Mouse (Mus musculus) heart, embryonic 10.5 days (tissue): Measurements from ENCODE around the gene Chchd1. TPM values are rescaled to one million over a fixed set of nuclear protein-coding genes. Genes with fewer than 3 reads are reported as not detected.

Source experiments
- DNase-seq: peaks from one replicate; pipeline ENCODE4 v3.0.0-alpha.2; 2017; ENCODE audit warnings: low spot score
- H3K27ac ChIP-seq: fragments of 300-500 bp; sonication (generic); 2 replicates; pipeline ENCODE4 v1.5.1; 2016; ENCODE audit warnings: mild to moderate bottlenecking
- H3K27me3 ChIP-seq: fragments of 300-500 bp; sonication (generic); 2 replicates; pipeline ENCODE4 v1.6.1; 2016; ENCODE audit warnings: mild to moderate bottlenecking; ENCODE audit not compliant: poor library complexity, insufficient read depth, severe bottlenecking
- H3K36me3 ChIP-seq: fragments of 300-500 bp; sonication (generic); 2 replicates; pipeline ENCODE4 v1.6.1; 2016; ENCODE audit warnings: mild to moderate bottlenecking, moderate library complexity
- H3K4me1 ChIP-seq: fragments of 300-500 bp; sonication (generic); 2 replicates; pipeline ENCODE4 v1.6.1; 2016; ENCODE audit warnings: mild to moderate bottlenecking
- H3K4me3 ChIP-seq: fragments of 300-500 bp; sonication (generic); 2 replicates; pipeline ENCODE4 v1.5.1; 2016; ENCODE audit warnings: mild to moderate bottlenecking, moderate library complexity
- H3K9me3 ChIP-seq: fragments of 300-500 bp; sonication (generic); 2 replicates; pipeline ENCODE4 v1.6.1; 2016; ENCODE audit warnings: mild to moderate bottlenecking, moderate library complexity
- WGBS: fragments of 180-500 bp; shearing (Covaris S2); methylation state at CpG from one replicate; pipeline ENCODE4 v1.1.7; 2016; 5-methylcytosine and 5-hydroxymethylcytosine counted together
- polyA plus RNA-seq: library from polyadenylated mRNA; unstranded; fragments of >200 nt; fragmentation: Nextera tagmentation; extraction: Ambion mirVana; gene quantifications from 2 replicates; pipeline ENCODE4 v1.2.1, GENCODE M21; 2016

The Chchd1 gene
- polyA plus RNA-seq, 1 experiment from 2014 or later, result 224 TPM

DNA sequence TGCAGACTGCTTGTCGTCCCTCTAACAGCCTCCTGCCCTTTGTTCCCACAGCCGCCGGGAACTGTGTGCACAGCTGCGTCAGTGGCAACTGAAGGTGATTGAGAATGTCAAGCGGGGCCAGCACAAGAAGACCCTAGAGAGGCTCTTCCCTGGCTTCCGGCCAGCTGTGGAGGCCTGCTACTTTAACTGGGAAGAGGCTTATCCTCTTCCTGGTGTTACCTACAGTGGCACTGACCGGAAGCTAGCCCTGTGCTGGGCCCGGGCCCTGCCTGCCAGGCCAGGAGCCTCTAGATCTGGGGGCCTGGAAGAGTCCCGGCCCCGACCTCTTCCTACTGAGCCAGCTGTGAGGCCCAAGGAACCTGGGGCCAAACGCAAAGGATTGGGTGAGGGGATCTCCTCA, 11.0 kb downstream of the Chchd1 start:
- Histone ChIP-seq H3K27me3 (no peaks in the 10 kb centered on the region), H3K36me3 (peaks cover 92% of the 10 kb centered on the region), H3K27ac (peak overlapping the region; percentile 80), H3K9me3 (no peaks in the 10 kb centered on the region), H3K4me1 (peaks cover 38% of the 10 kb centered on the region), H3K4me3 (no peak overlapping the region)
- 33% methylated on average over 11 of the region's 11 CpGs for WGBS
- DNase-seq, result peak; percentile 87

DNA sequence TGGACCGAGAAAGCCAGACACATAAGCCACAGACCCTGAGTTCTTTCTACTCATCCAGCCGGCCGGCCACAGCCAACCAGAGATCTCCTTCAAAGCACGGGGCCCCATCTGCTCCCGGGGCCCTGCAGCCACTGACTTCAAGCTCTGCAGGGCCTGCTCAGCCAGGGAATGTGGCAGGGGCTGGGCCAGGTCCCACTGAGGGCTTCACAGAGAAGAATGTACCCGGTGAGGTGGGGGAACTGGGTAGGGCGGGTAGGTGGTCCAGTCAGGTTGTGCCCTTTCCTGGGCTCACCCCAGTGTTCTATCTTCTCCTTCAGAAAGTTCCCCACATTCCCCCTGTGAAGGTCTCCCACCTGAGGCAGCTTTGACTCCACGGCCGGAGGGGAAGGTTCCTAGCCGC, 15.6 kb downstream of the Chchd1 start:
- no peaks in the 10 kb centered on the region for H3K27me3 ChIP-seq
- H3K9me3 ChIP-seq, result no peaks in the 10 kb centered on the region
- H3K36me3 ChIP-seq, result peaks cover 99% of the 10 kb centered on the region
- no peak overlapping the region for H3K27ac ChIP-seq
- no peak overlapping the region for H3K4me3 ChIP-seq
- no peak for DNase-seq
- WGBS, result 85% methylated on average over 10 of the region's 10 CpGs
- H3K4me1 ChIP-seq, result peaks cover 14% of the 10 kb centered on the region

DNA sequence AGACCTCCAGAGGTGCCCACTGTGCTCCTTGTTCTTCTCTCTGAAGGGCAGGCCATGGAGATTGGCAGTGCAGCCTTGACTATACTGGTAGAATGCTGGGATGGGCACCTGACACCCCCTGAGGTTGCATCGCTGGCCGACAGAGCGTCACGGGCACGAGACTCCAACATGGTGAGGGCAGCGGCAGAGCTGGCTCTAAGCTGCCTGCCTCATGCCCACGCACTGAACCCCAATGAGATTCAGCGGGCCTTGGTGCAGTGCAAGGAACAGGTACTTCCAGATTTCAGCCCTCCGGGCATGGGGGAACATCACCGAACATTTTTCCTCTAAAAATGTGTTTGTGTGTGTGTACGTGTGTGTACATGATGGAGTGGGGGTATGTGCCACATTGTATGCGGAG, 17.0 kb downstream of the Chchd1 start:
- Histone ChIP-seq H3K36me3 (peaks cover 99% of the 10 kb centered on the region), H3K27me3 (no peaks in the 10 kb centered on the region), H3K27ac (no peak overlapping the region), H3K4me1 (peaks cover 1% of the 10 kb centered on the region), H3K4me3 (no peak overlapping the region), H3K9me3 (no peaks in the 10 kb centered on the region)
- no peak for DNase-seq
- 93% methylated on average over 12 of the region's 12 CpGs for WGBS

DNA sequence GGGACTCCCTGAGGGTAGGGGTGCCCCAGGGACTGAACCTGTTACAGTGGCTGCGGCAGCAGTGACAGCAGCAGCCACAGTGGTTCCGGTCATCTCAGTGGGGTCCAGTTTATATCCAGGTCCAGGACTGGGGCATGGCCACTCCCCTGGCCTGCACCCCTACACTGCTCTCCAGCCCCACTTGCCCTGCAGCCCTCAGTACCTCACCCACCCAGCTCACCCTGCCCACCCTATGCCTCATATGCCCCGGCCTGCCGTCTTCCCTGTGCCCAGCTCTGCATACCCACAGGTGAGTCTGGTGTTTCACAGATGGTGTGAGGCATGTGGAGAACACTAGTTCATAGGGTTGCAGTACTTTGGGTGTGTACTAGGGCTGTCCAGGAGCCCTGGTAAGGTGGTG, 18.6 kb downstream of the Chchd1 start:
- Histone ChIP-seq H3K4me3 (no peak overlapping the region), H3K9me3 (no peaks in the 10 kb centered on the region), H3K27me3 (no peaks in the 10 kb centered on the region), H3K27ac (no peak overlapping the region), H3K4me1 (peaks cover 15% of the 10 kb centered on the region), H3K36me3 (peaks cover 98% of the 10 kb centered on the region)
- DNase-seq, result no peak
- 82% methylated on average over 4 of the region's 4 CpGs for WGBS

DNA sequence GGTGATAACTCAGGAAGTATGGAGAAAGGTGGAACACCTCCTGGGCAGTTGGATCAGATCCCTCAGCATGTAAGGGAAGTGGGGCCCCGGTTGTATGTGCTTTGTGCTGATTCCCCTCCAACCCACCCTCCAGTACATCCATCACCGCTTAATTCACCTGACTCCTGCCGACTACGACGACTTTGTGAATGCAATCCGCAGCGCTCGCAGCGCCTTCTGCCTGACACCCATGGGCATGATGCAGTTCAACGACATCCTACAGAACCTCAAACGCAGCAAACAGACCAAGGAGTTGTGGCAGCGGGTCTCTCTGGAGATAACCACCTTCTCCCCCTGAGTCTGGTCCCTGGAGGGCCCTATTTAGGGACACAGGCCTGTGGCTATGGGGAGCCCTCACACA, 20.2 kb downstream of the Chchd1 start:
- H3K36me3 ChIP-seq, result peaks cover 98% of the 10 kb centered on the region
- H3K27me3 ChIP-seq, result no peaks in the 10 kb centered on the region
- 93% methylated on average over 12 of the region's 12 CpGs for WGBS
- H3K27ac ChIP-seq, result 0 out of 2 replicates have a peak overlapping the region, but pooled peaks have one; percentile 0
- H3K9me3 ChIP-seq, result no peaks in the 10 kb centered on the region
- peaks cover 15% of the 10 kb centered on the region for H3K4me1 ChIP-seq
- H3K4me3 ChIP-seq, result no peak overlapping the region
- no peak for DNase-seq

DNA sequence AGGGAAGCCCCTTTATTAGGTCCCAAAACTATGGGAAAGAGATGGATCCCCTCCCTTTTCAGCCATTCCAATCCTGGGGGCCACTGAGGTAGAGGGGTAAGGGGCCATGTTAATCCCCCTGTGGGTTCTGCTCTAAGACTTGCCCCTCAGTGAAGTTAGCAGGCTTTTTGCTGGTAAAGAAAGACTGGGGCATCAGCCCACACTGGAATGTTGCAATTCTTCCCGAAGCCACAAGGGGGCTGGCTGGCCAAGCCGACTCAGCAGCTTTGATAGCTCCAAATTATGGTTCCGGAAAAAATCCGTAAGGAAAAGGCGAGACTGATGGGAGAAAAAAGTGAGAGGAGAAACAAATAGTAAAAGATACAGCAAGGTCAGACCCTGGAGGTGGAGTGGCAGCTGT, 21.2 kb downstream of the Chchd1 start:
- H3K4me3 ChIP-seq, result no peak overlapping the region
- peaks cover 15% of the 10 kb centered on the region for H3K4me1 ChIP-seq
- WGBS, result 36% methylated on average over 5 of the region's 5 CpGs
- DNase-seq, result no peak
- no peaks in the 10 kb centered on the region for H3K9me3 ChIP-seq
- no peak overlapping the region for H3K27ac ChIP-seq
- no peaks in the 10 kb centered on the region for H3K27me3 ChIP-seq
- H3K36me3 ChIP-seq, result peaks cover 98% of the 10 kb centered on the region

DNA sequence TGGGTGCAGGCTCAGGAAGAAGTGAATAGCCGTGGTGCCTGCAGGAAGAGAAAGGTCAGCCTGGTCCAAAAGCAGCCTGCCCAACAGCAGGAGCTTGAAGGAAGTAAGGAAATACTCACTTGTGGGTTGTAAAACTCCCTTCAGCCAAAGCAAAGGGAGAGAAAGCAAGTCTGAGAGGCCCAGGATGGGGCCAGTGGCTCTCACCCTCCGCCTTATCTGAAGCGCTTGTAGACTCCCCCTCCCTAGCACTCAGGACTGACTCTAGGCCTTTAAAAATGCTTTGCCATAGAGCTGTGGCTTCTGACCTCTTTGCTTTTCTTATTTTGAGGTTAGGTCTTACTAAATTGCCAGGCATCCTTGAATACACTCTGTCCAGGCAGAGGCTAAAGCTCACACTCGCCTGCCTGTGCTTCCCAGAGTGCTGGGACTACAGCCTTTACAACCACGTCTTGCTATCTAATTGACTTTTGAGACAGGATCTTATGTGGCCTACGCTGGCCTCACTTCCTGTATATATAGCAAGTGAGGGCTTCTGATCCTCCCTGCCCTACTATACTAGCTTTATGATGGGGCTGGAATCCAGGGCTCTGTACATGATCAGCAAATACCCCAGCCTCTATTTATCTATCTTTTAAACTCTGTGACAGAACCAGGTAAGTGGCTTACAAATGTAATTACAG, 23.0 kb downstream of the Chchd1 start:
- Histone ChIP-seq H3K36me3 (peaks cover 99% of the 10 kb centered on the region), H3K4me3 (peak overlapping the region; percentile 9; the same call in 1 of the 2 replicates), H3K27me3 (no peaks in the 10 kb centered on the region), H3K4me1 (peaks cover 15% of the 10 kb centered on the region), H3K9me3 (no peaks in the 10 kb centered on the region), H3K27ac (peak overlapping the region; percentile 74)
- DNase-seq, result no peak
- 50% methylated on average over 6 of the region's 6 CpGs for WGBS

DNA sequence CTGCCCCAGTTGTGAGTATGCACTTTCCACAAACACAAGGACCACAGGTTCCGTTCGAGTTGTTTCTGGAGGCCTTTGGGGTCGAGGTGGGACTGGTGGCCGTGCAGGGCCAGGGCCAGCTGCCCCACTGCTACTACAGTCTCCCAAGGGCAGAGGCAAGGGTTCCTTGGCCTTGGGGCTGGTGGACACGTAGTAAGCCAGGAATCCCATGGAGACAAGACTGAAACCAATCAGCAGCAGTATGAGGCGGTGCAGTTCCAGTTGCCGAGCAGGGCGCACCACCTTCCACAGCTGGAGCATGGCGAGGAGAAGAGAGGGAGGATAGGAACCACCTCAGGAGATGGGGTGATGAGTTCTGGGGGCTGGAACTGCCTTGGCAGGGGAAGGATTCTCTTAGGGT, 27.1 kb downstream of the Chchd1 start:
- Histone ChIP-seq H3K27ac (0 out of 2 replicates have a peak overlapping the region, but pooled peaks have one; percentile 48), H3K9me3 (no peaks in the 10 kb centered on the region), H3K36me3 (peaks cover 73% of the 10 kb centered on the region), H3K4me1 (peaks cover 32% of the 10 kb centered on the region), H3K4me3 (no peak overlapping the region), H3K27me3 (no peaks in the 10 kb centered on the region)
- no peak for DNase-seq
- WGBS, result 88% methylated on average over 9 of the region's 9 CpGs

DNA sequence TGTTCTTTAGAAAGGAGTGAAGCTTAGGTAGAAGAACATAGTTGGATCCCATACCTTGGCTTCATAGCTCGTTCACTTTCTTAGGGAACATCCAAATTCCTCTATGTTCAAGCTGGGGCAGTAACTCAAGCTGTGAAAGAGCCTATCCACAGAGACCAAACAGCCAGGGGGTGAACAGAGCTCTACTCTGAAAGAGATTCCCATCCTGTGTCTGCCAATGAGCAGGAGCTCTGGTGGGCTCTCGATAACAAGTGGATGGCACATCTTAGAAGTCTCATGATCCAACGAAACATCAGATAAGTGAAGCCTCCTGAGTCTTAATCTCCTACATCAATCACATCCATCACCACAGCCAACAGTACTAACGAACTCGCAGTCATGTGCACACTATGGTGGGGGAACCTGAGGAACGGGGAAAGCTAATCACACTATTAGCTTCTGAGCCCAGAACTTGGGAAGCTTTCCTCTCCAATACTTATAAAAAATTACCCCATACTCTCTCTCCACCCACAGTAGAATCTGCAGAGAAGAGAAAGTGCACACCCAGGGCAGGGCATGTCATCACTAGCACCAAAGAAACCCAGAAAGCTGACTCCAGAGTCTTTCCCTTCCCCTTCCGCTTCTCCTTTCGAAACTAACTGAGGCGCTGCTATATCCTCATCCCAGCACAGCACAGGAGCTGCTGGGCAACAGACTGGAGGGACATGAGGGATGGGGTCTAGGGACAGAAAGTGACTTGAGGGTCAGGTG, 28.2 kb downstream of the Chchd1 start:
- H3K27me3 ChIP-seq, result no peaks in the 10 kb centered on the region
- H3K9me3 ChIP-seq, result no peaks in the 10 kb centered on the region
- peaks cover 31% of the 10 kb centered on the region for H3K4me1 ChIP-seq
- WGBS, result 81% methylated on average over 9 of the region's 9 CpGs
- no peak overlapping the region for H3K4me3 ChIP-seq
- H3K36me3 ChIP-seq, result peaks cover 72% of the 10 kb centered on the region
- H3K27ac ChIP-seq, result no peak overlapping the region
- no peak for DNase-seq

DNA sequence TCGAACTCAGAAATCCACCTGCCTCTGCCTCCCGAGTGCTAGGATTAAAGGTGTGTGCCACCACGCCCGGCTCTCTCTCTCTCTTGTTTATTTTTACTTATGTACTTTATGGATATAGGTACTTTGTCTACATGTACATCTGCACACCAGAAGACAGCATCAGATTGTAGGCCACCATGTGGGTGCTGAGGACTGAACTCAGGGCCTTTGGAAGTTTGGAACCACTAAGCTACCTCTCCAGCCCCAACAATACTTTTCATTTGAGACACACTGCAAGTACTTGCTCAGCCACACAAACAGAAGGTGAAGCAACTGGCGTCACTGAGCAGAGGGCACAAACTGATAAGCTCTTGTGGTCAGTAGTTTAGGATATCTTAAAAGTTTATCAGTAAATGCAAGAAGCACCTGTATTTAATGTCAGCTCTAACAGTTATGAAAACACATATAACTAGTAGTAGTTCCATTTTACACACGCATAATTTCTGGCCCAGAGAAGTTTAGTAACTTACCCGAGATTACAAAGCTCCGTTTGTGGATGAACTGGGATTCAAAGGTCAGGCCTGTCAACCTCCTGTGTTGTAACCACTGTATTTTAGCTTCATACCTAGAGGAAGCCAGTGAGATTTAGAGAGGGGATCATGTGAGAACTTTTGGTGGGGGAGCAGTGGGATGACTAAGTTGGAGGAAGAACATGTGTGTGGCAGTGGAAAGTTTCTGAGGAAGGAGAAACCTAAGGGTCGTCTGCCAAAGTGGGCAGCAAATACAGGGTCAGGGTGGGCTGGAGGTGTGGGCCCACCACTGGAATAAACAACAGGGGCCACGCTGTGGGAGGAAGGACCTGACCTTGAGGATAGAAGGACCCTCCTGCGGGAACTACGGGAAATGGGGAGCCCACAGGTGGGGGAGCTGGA, 30.5 kb downstream of the Chchd1 start:
- no peak for DNase-seq
- Histone ChIP-seq H3K27me3 (no peaks in the 10 kb centered on the region), H3K9me3 (no peaks in the 10 kb centered on the region), H3K36me3 (peaks cover 71% of the 10 kb centered on the region), H3K4me1 (peaks cover 47% of the 10 kb centered on the region), H3K27ac (peak overlapping the region; percentile 98), H3K4me3 (peak overlapping the region; percentile 96)
- WGBS, result 42% methylated on average over 12 of the region's 12 CpGs

DNA sequence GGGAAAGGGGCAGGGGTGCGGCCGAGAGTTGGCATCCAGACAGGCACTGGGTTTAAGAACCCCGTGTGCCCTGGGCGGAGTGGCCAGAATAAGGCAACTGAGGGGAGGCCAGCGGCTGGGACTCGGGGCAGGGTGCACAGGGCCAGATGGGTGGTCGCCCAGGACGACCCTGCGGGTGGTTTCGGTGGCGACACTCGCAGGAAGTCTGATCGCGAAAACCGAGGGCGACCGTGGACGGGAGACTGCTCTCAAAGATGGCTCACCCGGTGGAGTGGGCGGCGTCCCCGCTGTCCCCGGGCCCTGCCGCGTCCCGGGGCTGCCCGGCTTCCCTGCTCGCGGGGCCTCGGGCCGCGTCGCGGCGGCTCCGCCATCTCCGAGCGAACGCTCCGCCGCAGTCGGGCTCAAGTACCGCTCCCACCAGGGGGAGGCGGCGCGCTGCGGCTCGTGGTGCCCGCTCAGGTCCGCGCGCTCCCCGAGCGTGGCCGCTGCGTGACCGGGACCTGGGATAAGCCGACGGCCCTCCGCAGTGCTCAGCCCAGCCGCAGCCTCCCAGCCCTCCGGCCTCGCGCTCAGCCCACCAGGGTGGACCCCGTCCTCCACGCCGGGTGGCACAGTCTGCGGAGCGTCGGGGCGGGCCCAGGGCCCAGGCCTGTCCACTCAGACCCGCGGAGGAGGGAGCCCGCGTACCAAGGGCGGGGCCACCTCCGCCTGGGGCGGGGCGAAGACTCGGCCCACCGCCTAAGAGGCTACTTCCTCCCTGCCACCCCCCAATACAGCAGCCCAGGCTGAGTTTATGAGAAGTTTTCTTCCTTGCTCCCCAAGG, 31.4 kb downstream of the Chchd1 start, which contains the start of gene Ndst2:
Gene Ndst2 (minus strand): TSS at position 611 of the 823 bp plus-strand sequence.
- WGBS, result under 1% methylated on average over 72 of the region's 81 CpGs
- Histone ChIP-seq H3K27ac (peak within 1 kb of the TSS; percentile 98), H3K27me3 (no peaks in the 10 kb centered on the region), H3K36me3 (peaks cover 71% of the 10 kb centered on the region), H3K4me1 (peaks cover 52% of the 10 kb centered on the region), H3K4me3 (peak within 1 kb of the TSS; percentile 96), H3K9me3 (no peaks in the 10 kb centered on the region)
- peak; percentile 96 for DNase-seq

DNA sequence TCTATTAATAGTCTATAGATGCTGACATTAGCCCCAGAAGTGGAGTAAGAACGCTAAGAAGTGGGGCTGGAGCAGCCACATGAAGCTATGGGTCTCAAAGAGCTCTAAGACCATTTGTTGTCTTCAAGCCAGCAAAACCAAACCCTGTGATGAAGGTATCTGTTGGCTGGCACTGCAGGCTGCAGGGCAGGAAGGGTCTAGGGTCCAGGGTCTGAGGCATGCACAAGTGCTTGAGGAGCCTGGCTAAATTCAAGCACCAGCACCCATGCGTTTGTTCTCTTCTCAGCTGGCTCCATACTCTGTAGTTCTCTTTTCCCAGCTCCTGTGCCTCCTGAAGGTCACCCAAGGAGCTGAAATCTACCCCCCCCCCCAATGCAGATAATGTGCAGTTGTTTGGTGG, 32.2 kb downstream of the Chchd1 start:
- Histone ChIP-seq H3K4me3 (0 out of 2 replicates have a peak overlapping the region, but pooled peaks have one; percentile 96), H3K27ac (peak overlapping the region; percentile 98), H3K27me3 (no peaks in the 10 kb centered on the region), H3K4me1 (peaks cover 57% of the 10 kb centered on the region), H3K36me3 (peaks cover 71% of the 10 kb centered on the region), H3K9me3 (no peaks in the 10 kb centered on the region)
- DNase-seq, result no peak
- 53% methylated on average over 2 of the region's 2 CpGs for WGBS
